Mouse (Mus musculus) megakaryocyte, embryonic 14.5 days (primary cell): ENCODE results near the gene Poln.

Experiments used
- FLI1 ChIP-seq: IDR thresholded peaks from 2 replicates; pipeline ENCODE4 v1.6.1; 2012; ENCODE audit warnings: low read length, inconsistent platforms, mixed read lengths
- GATA1 ChIP-seq: IDR thresholded peaks from 3 replicates; pipeline ENCODE4 v1.6.1; 2012; ENCODE audit warnings: mixed read lengths, low read length, inconsistent platforms, borderline replicate concordance

GRCm38 (mm10) chr5:34002636-34003035 lies 166.6 kb downstream of the Poln start:
- TF ChIP-seq FLI1 (no peak), GATA1 (no peak)
